Mouse (Mus musculus) heart, adult 8-10 months (tissue): ENCODE measurements around the gene Rnasel. TPM values are rescaled to one million over a fixed set of nuclear protein-coding genes. Genes with fewer than 3 reads are reported as not detected.
"Not testable (repeated sequence)": the region's sequence is repeated elsewhere in the genome, so short reads cannot be mapped to it uniquely, and the experiment has no call there.

ENCODE experiments used
- DNase-seq: peaks from one replicate; pipeline ENCODE4 v3.0.0; 2022; ENCODE audit warnings: low spot score
- total RNA-seq, 4 experiments: library from RNA; stranded (reverse); gene quantifications; 2 replicates each; pipeline ENCODE4 v1.2.4; 2022

Rnasel gene
- total RNA-seq, 4 experiments from 2014 or later: 3.8 to 4.4 (median 3.9) TPM

DNA sequence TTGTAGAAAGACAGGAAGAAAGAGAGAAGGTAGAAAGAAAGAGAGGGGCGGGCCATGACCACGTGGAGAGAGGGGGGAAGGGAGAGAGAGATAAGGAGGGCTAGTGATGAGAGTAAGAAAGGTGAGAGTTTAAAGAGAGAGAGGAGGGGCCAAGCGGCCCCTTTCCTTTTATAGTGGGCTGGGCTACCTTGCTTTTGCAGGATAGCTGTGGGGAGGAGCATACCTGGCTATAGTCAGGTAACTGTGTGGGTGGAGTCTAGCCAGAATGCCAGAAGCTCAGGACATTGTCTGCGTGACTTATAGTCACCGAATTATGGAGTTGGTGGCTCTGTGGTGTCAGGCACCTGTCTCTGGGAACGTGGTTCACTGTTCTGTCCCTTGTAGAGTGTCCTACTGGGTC, 20.3 kb downstream of the Rnasel start:
- DNase-seq: not testable (repeated sequence)

DNA sequence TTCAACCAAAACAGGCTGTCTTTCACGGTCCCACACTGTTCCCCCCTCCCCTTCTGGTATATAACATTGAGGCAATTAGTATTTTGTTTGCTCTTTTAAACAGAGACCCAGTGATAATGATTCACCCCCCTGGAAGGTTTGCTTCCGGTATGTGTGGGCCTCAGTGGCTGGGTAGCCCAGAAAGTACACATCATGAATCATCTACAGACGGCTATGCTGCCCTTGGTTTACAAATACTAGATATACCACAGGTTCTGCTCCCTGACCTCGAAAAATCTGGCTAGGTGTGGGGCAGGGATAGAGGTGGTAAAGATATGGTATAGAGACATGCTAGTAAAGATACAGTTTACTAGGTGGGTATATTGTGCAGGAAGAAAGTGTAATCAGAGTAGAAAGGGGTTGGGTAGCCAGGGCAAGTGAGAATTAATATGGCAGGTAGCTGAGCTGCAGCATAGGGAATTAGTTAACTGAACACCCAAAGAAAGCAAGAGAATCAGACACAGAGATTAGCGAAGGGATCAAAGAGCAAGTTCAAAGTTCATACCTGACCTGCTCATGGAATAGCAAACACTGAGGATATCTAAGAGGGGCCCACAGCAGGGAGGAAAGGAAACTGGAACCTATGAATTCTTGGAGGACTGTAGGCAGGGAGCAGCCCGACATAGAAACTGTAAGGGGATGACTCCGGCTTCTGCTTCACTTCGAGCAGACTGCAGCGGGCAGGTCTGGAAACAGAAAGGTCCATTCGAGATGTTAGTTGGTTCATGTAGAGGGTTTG, 21.0 kb downstream of the Rnasel start:
- DNase-seq: no peak

- DNase-seq: no peak
Measured at GRCm38 (mm10) chr1:153770776-153771167, 21.5 kb downstream of the Rnasel start.

DNA sequence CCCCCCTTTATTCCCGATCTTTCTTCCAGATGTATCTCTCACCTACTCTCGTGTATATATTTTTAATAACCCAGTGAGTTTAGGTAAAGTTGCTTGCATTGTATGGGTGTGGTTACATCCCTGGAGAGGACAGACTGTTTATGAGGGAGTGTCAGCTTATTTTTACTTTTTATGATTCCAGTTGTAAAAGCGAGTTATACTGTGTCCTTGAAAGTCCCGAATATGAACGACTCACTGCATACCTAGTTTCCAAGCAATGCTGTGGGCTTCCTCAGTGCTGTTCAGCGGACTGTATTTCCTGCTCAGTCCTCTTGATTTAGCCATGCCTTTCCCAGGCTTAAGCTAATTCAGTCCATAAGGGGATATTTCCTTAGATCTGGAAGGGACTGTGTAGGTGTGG, 25.9 kb downstream of the Rnasel start:
- DNase-seq: no peak

DNA sequence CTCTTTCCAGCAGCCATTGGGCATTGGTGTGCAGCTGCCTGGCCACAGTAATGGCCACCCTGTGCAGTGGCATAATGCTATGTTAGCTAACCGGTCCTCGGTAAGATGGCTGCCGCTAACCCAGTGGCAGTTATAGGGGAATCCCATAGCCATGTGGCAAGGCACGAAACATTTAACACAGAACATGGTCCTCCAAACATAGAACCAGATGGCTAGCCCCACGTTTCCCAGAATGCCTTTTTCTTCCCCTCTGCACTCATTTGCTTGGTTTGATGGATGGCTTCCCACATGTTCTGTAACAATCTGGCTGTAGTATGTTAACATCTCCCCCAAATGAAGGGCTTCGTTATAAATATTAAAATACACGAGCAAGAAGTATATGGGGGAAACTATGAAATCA, 27.0 kb downstream of the Rnasel start:
- DNase-seq: no peak

DNA sequence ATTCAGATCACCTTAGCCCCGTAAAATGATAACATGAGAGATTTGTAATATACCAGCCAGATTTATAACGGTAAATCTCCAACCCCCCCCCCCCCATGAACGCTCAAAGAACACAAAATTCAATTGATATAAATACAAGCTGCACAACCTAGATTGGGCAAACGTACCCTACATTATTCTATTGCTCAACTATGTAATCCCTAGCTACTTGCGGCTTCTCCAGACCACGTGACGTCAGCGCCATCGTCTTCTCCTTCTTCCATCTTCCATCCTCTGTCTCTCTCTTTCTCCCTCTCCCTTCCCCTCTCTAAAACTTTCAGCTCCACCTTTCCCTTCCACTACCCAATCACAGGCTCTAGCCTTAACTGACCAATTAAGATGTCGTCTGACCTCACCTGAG, 29.0 kb downstream of the Rnasel start:
- DNase-seq: no peak

- no peak for DNase-seq
Measured at GRCm38 (mm10) chr1:153783339-153783738, 34.1 kb downstream of the Rnasel start.

GRCm38 (mm10) chr1:153785608-153786007, 36.4 kb downstream of the Rnasel start:
- DNase-seq: no peak

DNA sequence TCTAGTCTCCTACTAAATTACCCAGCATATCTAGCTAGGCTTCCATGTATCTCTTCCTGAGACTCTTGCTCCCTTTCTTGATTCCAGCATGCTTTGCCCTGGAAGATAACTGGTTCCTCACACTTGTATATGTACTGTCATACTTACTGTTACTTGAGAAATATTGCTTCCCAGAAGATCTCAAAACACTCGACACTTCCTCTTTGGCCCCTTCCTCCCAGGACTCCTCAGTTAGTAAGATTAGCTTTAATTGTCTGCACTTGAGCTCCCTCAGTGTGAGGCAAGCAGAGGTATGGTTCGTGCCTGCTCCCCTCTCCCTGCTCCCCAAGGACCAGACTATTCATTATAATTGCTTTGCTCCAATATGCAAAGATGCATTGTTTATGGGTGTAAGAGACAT, 41.5 kb downstream of the Rnasel start:
- no peak for DNase-seq

DNA sequence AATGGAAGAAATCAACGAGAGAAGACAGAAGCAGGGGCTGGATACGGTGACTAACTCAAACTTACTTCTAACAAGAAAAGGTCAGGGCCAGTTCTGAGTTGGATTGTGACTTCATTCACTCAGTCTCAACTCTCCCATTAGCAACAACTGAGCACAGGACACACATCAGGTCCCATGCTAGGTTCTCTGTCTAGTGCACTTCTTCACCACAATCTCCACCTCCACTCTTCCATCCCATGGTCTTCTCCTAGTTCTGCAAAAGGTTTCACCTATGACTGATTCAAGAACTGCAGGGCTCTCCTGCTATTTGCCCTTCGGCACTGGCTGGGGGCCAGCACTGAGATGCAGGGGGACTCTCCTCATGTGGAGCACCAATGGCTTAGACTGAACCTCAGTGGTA, 45.0 kb downstream of the Rnasel start:
- DNase-seq: no peak

DNA sequence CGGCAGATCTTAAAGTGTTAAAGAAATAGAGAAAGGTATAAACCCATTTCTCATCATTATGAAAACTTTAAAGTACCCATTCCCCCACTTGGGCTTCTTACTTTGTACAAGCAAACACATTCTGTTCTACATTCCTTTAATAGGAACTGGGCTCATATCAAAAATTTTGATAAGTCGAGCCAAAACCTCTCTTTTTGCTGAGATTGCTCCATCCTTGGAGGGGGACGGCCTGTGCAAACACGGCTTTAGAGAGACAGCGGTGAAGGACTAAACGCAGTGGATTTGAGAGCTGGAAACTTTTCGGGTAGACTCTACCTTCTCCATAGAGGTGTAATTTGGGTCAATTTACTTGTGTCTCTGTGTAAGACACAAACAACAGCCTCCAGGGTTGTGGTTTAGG, 53.5 kb downstream of the Rnasel start:
- peak; percentile 36 for DNase-seq

GRCm38 (mm10) chr1:153803530-153803929, 54.3 kb downstream of the Rnasel start:
- DNase-seq: peak; percentile 33

DNA sequence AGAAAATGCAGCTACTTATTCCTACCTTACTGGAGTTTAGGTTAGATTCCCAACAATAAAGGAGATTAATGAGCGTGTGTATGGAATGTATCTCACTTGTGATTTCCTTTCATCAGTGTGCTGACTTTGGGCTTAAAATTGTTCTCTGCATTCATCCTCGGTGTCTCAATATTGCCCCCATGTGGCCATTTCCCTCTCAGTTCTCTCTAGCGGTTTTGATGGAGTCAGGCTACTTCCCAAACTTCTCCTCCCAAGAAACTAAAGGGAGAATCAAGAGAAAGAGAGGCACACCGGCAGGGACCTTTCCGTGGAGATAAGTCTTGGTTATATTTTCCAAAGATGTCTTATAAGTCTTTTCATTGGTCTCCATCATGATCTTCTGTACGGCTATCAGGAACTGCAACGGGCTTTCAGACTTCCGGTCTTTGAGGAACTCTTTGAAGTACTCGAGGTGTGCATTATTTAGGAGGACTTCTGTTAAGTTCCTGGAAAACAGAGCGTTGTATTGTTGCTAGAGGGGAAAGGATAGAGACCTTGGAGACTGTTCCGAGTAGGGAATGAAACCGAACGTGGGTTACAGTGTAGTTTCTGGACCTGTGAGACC, 58.3 kb downstream of the Rnasel start:
- peak; percentile 63 for DNase-seq

Other genes with a start within 250 kb of the Rnasel start
- gene Npl, start 199.4 kb upstream of the Rnasel start, total RNA-seq: 1 to 10 TPM; 1.3 to 1.8 (median 1.8) TPM
- not detected for gene Rgs8, start 96.4 kb upstream of the Rnasel start, total RNA-seq
- gene Rgs16, start 9.1 kb upstream of the Rnasel start, total RNA-seq: 1 to 10 TPM; 1.2 to 2.6 (median 2.0) TPM
- not detected for gene Rgsl1, start 94.7 kb downstream of the Rnasel start, total RNA-seq
- gene Teddm1b, start 124.9 kb downstream of the Rnasel start, total RNA-seq: not detected
- not detected for gene Teddm1a, start 142.3 kb downstream of the Rnasel start, total RNA-seq
- 100 to 1,000 TPM; 505 to 758 (median 680) TPM for gene Glul, start 150.5 kb downstream of the Rnasel start, total RNA-seq
- gene Teddm2, start 150.8 kb downstream of the Rnasel start, total RNA-seq: 1 to 10 TPM in 2 of 4 experiments, under 1 TPM in 2; 0.78 to 1.1 (median 0.91) TPM